8 mouse cellular contexts compared by ENCODE assay signal in the genomic region with DNA sequence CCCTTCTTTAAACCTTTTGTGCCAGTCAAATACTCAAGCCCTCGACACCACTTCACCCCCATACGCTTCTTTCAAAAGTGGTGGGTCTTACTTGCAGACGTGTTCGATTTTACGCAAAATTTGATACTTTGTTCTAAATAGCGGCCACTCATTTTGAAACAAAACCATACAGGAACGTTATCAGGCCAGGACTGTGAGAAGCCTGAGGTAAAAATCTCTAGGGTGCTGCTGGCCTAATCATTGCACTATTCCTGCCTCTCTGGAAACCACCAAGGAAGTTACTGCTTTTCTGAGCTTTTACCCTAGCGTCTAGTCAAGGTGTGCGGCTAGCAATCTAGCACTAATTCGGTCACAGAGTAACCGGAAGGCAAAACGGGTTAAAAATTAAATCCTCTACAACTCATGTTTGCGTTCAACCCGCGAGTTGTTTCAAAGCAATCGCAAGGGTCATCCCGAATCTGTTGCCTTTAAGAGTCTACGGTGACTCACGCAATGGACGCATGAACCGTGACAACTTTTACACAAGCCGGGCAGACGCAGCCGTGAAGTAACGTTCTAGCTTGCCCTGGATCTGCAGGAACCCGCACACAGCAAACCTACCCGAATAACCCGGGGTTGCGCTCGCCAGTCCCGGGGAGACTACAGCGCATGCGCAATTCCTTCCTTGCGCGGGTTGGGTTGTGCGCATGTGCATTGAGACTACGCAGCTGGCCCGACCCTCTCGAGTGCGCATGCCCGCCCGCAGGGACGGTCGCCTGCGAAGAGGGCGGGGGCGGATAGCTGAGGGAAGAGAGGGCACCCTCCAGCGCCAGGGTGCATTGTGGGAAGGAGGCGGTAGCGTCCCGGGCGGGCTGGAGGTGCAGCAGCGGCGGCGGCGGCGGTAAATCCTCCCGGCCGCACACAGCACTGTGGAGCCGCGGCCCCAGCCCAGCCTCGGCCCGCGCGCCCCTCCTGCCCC. TPM values are rescaled to one million over a fixed set of nuclear protein-coding genes. Genes with fewer than 3 reads are reported as not detected.
DNase-seq lines count a peak whose midpoint lies in the region; ATAC-seq lines count a peak whose summit lies in the region.

A gene (plus strand): TSS at position 821 of the 958 bp plus-strand sequence.

- H3K27me3 ChIP-seq in hindbrain, embryonic 16.5 days (replicated peaks; ENCODE audit: control insufficient read depth, insufficient read depth, low read length) = no peaks in the 10 kb centered on the region

- peaks cover 26% of the 10 kb centered on the region for H3K4me1 ChIP-seq in hindbrain, embryonic 16.5 days (ENCODE audit: control insufficient read depth, insufficient read depth, low read depth, low read length)

- H3K4me2 ChIP-seq in hindbrain, embryonic 16.5 days (ENCODE audit: low read length) = peak within 1 kb of the TSS; percentile 83

- peaks cover 42% of the 10 kb centered on the region for H3K79me2 ChIP-seq in macrophage (ENCODE audit: inconsistent target)

- ATAC-seq in hindbrain, embryonic 16.5 days = peak; percentile 99

- peak within 1 kb of the TSS; percentile 85 for H3K27ac ChIP-seq in hindbrain, embryonic 16.5 days (ENCODE audit: low read depth, low read length)
- peak within 1 kb of the TSS; percentile 56 for H3K27ac ChIP-seq in macrophage

- peak within 1 kb of the TSS; percentile 88 for H3K9ac ChIP-seq in hindbrain, embryonic 16.5 days (ENCODE audit: low read depth, low read length)

- no peaks in the 10 kb centered on the region for H3K9me3 ChIP-seq in hindbrain, embryonic 16.5 days (ENCODE audit: control insufficient read depth, low read length)

- peak; percentile 95 for DNase-seq in WW6 (ENCODE audit: low read depth, low spot score)
- DNase-seq in cerebellum, postnatal 4 days (ENCODE audit: low spot score in 2 of 2) = peak; percentile 97 to 99
- peak; percentile 99 for DNase-seq in gastrocnemius, adult 18-20 months (ENCODE audit: low spot score)
- peak; percentile 100 for DNase-seq in left cerebral cortex, adult 18-20 months (ENCODE audit: low spot score in 2 of 2)
- peak; percentile 99 for DNase-seq in right cerebral cortex, adult 18-20 months
- DNase-seq in urinary bladder, postnatal 10 days (ENCODE audit: low spot score) = peak; percentile 97

- 2% methylated on average over 50 of the region's 65 CpGs for WGBS in hindbrain, embryonic 16.5 days
- WGBS in macrophage (ENCODE audit: missing documents) = under 1% methylated on average over 65 of the region's 65 CpGs

- H3K36me3 ChIP-seq in hindbrain, embryonic 16.5 days (ENCODE audit: control insufficient read depth, insufficient read depth, low read length) = no peaks in the 10 kb centered on the region
- H3K36me3 ChIP-seq in macrophage (ENCODE audit: inconsistent target) = no peaks in the 10 kb centered on the region

- peak within 1 kb of the TSS; percentile 87 for H3K4me3 ChIP-seq in hindbrain, embryonic 16.5 days (ENCODE audit: low read length)
- H3K4me3 ChIP-seq in macrophage (ENCODE audit: inconsistent target) = peak within 1 kb of the TSS; percentile 78

RNA-seq across cellular contexts. Expression of the gene that starts here (rescaled TPM):
- 100 to 1,000 TPM; 125 to 134 TPM for total RNA-seq in gastrocnemius, adult 18-20 months (2021)
- 40.2 and 45.6 TPM in 2 replicates for polyA plus RNA-seq in hindbrain, embryonic 16.5 days (2015; fragmentation: Nextera tagmentation; extraction: Ambion mirVana)
- total RNA-seq in left cerebral cortex, adult 18-20 months (2021) = 10 to 100 TPM; 62.3 to 63.1 TPM
- total RNA-seq in macrophage (2018; cell fraction: chromatin; rRNA removed) = 10 to 100 TPM in 11 of 26 experiments, 1 to 10 TPM in 15; 2.8 to 19.4 (median 7.9) TPM
- total RNA-seq in macrophage (2018; cell fraction: cytosol; rRNA removed) = 10 to 100 TPM in 25 of 26 experiments, 1 to 10 TPM in 1; 9.9 to 31.1 (median 19.1) TPM
- 10 to 100 TPM in 18 of 26 experiments, 1 to 10 TPM in 8; 6.1 to 27.1 (median 10.9) TPM for total RNA-seq in macrophage (2018; cell fraction: nucleus; rRNA removed)
- polyA plus RNA-seq in macrophage (2018) = 17.1 to 29.0 TPM (median 25.8 TPM) in 3 replicates

Comparison
In these comparisons a context has a peak if more than half of its experiments do, and no peak if none do; other contexts are left out.
1. Peak in every context shown above with its lines: DNase-seq, ATAC-seq, H3K4me3 ChIP-seq and H3K27ac ChIP-seq.